Mouse (Mus musculus) brain, embryonic 14.5 days (tissue): ENCODE data around the gene Raf1.

Source experiments
- CTCF ChIP-seq: fragments of 200-500 bp; IDR thresholded peaks from 2 replicates; pipeline ENCODE4 v1.5.1; 2012; ENCODE audit warnings: inconsistent platforms, mild to moderate bottlenecking, moderate library complexity, borderline replicate concordance; ENCODE audit not compliant: insufficient read depth, insufficient read length; ENCODE audit errors: extremely low read depth
- POLR2A ChIP-seq: fragments of 200-500 bp; IDR thresholded peaks from 2 replicates; pipeline ENCODE4 v1.6.1; 2012; ENCODE audit warnings: mild to moderate bottlenecking, inconsistent platforms, borderline replicate concordance; ENCODE audit not compliant: poor library complexity, insufficient read depth, insufficient read length, severe bottlenecking; ENCODE audit errors: extremely low read depth

DNA sequence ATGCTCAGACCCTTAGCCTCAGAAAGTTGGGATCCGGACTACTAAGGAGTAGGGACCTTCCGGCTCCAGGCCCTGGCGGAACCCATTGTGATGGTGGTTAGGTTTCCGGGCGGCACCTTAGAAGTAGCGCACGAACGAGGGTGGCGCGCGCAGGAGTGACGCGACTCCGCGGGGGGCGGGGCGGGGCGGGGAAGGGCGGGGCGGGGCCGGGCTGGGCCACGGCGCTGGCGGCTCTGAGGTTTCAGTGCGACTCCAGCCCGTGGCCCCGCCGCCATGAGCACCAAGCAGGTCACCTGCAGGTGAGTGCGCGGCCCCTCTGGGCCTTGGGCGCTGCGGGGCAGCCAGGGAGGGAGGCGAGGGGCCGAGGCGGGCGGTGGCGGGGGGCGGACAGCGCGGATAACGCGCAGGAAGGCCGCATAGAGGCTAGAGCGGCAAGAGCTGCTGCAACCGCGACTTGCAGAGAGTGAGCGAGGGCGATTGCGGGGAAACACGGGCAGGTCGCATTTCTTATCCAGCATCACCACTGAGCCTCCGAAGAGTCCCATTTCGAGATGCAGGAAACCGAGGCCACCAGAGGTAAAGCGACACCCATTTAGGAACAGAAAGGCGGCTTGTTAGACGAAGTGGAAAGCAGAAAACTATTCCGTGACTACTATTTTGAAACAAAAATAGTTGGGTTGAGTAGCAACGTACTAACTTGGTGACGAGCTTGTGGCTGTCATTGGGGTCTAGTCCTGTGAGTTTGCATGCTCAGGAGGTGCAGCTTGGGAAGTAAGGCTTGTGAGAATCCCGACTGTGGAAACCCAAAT is 74.5 kb downstream of the Raf1 start, which contains the start of gene Mkrn2:
- TF ChIP-seq POLR2A (no peak), CTCF (no peak)
